Mouse (Mus musculus) hindbrain, embryonic 14.5 days (tissue): Measurements from ENCODE around the gene Dock1. TPM values are rescaled to one million over a fixed set of nuclear protein-coding genes. Genes with fewer than 3 reads are reported as not detected.

Experiments
- ATAC-seq: fragments of 200-750 bp; cut with Nextera tagmentation; 2 replicates; pipeline ENCODE4 v1.8.0; 2017; ENCODE audit warnings: moderate number of reproducible peaks, mild to moderate bottlenecking, moderate TSS enrichment, moderate library complexity; ENCODE audit not compliant: low FRiP score
- DNase-seq: peaks from one replicate; pipeline ENCODE4 v3.0.0-alpha.2; 2015; ENCODE audit warnings: low spot score
- H3K27ac ChIP-seq: fragments of 300-500 bp; sonication (generic); 2 replicates; pipeline ENCODE4 v1.5.1; 2014; ENCODE audit warnings: mild to moderate bottlenecking, moderate library complexity
- H3K27me3 ChIP-seq: fragments of 300-500 bp; sonication (generic); 2 replicates; pipeline ENCODE4 v1.6.1; 2014; ENCODE audit warnings: mild to moderate bottlenecking, low read length, mixed read lengths; ENCODE audit not compliant: control insufficient read depth, insufficient read depth
- H3K36me3 ChIP-seq: fragments of 300-500 bp; sonication (generic); replicated peaks from 2 replicates; pipeline ENCODE4 v1.6.1; 2014; ENCODE audit not compliant: control insufficient read depth, insufficient read depth
- H3K4me1 ChIP-seq: fragments of 300-500 bp; sonication (generic); replicated peaks from 2 replicates; pipeline ENCODE4 v1.6.1; 2014; ENCODE audit warnings: antibody characterized with exemption, low read length, mixed read lengths; ENCODE audit not compliant: control insufficient read depth, insufficient read depth
- H3K4me2 ChIP-seq: fragments of 300-500 bp; sonication (generic); replicated peaks from 2 replicates; pipeline ENCODE4 v1.6.1; 2014; ENCODE audit warnings: mild to moderate bottlenecking, moderate library complexity
- H3K4me3 ChIP-seq: fragments of 300-500 bp; sonication (generic); replicated peaks from 2 replicates; pipeline ENCODE4 v1.5.1; 2014; ENCODE audit warnings: mild to moderate bottlenecking, low read length
- H3K9ac ChIP-seq: fragments of 300-500 bp; sonication (generic); 2 replicates; pipeline ENCODE4 v1.6.1; 2014
- H3K9me3 ChIP-seq: fragments of 300-500 bp; sonication (generic); 2 replicates; pipeline ENCODE4 v1.6.1; 2016; ENCODE audit warnings: low read length; ENCODE audit not compliant: control insufficient read depth
- WGBS: fragments of 180-500 bp; shearing (Covaris S2); extraction: QIAGEN DNeasy Blood & Tissue Kit; methylation state at CpG from one replicate; pipeline ENCODE4 v1.1.7; 2014; 5-methylcytosine and 5-hydroxymethylcytosine counted together
- polyA plus RNA-seq: library from polyadenylated mRNA; unstranded; fragments of >200 nt; fragmentation: Nextera tagmentation; extraction: Ambion mirVana; gene quantifications from 2 replicates; pipeline ENCODE4 v1.2.1, GENCODE M21; 2014

Dock1 gene
- polyA plus RNA-seq, 1 experiment from 2014 or later, result 9.9 TPM

GRCm38 (mm10) chr7:135029136-135029535 lies 358.7 kb downstream of the Dock1 start:
- 82% methylated on average over 3 of the region's 3 CpGs for WGBS
- H3K36me3 ChIP-seq, result no peaks in the 10 kb centered on the region
- H3K27ac ChIP-seq, result no peak overlapping the region
- no peak overlapping the region for H3K9ac ChIP-seq
- H3K27me3 ChIP-seq, result no peaks in the 10 kb centered on the region
- no peaks in the 10 kb centered on the region for H3K9me3 ChIP-seq
- H3K4me2 ChIP-seq, result no peak overlapping the region
- no peak for DNase-seq
- H3K4me3 ChIP-seq, result no peak overlapping the region
- no peak for ATAC-seq
- 0 out of 2 replicates have a peak, but pooled peaks cover 5% of the 10 kb centered on the region for H3K4me1 ChIP-seq

GRCm38 (mm10) chr7:135031466-135031865 lies 361.0 kb downstream of the Dock1 start:
- 0 out of 2 replicates have a peak, but pooled peaks cover 5% of the 10 kb centered on the region for H3K4me1 ChIP-seq
- no peaks in the 10 kb centered on the region for H3K9me3 ChIP-seq
- no peaks in the 10 kb centered on the region for H3K27me3 ChIP-seq
- DNase-seq (no peak), ATAC-seq (no peak)
- H3K4me2 ChIP-seq, result no peak overlapping the region
- WGBS, result 70% methylated on average over 3 of the region's 3 CpGs
- no peak overlapping the region for H3K4me3 ChIP-seq
- H3K27ac ChIP-seq, result no peak overlapping the region
- no peak overlapping the region for H3K9ac ChIP-seq
- H3K36me3 ChIP-seq, result no peaks in the 10 kb centered on the region

- DNase-seq (no peak), ATAC-seq (no peak)
- 60% methylated on average over 5 of the region's 5 CpGs for WGBS
- Histone ChIP-seq H3K27ac (no peak overlapping the region), H3K27me3 (no peaks in the 10 kb centered on the region), H3K36me3 (no peaks in the 10 kb centered on the region), H3K4me2 (no peak overlapping the region), H3K4me1 (0 out of 2 replicates have a peak, but pooled peaks cover 5% of the 10 kb centered on the region), H3K9me3 (no peaks in the 10 kb centered on the region), H3K9ac (no peak overlapping the region), H3K4me3 (no peak overlapping the region)
Measured at GRCm38 (mm10) chr7:135034811-135035210, 364.4 kb downstream of the Dock1 start.

- Histone ChIP-seq H3K4me2 (no peak overlapping the region), H3K9ac (no peak overlapping the region), H3K4me1 (0 out of 2 replicates have a peak, but pooled peaks cover 5% of the 10 kb centered on the region), H3K9me3 (no peaks in the 10 kb centered on the region), H3K36me3 (no peaks in the 10 kb centered on the region), H3K27me3 (no peaks in the 10 kb centered on the region), H3K4me3 (no peak overlapping the region), H3K27ac (no peak overlapping the region)
- WGBS, result 83% methylated on average over 2 of the region's 2 CpGs
- DNase-seq (no peak), ATAC-seq (no peak)
Measured at GRCm38 (mm10) chr7:135035651-135036050, 365.2 kb downstream of the Dock1 start.

- Histone ChIP-seq H3K4me3 (no peak overlapping the region), H3K4me1 (0 out of 2 replicates have a peak, but pooled peaks cover 4% of the 10 kb centered on the region), H3K27me3 (no peaks in the 10 kb centered on the region), H3K27ac (no peak overlapping the region), H3K36me3 (no peaks in the 10 kb centered on the region), H3K4me2 (no peak overlapping the region), H3K9ac (no peak overlapping the region), H3K9me3 (no peaks in the 10 kb centered on the region)
- no peak for DNase-seq
- ATAC-seq, result no peak
- 88% methylated on average over 1 of the region's 1 CpGs for WGBS
Measured at GRCm38 (mm10) chr7:135038930-135039329, 368.5 kb downstream of the Dock1 start.

- Histone ChIP-seq H3K36me3 (no peaks in the 10 kb centered on the region), H3K9me3 (no peaks in the 10 kb centered on the region), H3K4me2 (no peak overlapping the region), H3K9ac (no peak overlapping the region), H3K27me3 (no peaks in the 10 kb centered on the region), H3K4me1 (0 out of 2 replicates have a peak, but pooled peaks cover 5% of the 10 kb centered on the region), H3K27ac (no peak overlapping the region), H3K4me3 (no peak overlapping the region)
- ATAC-seq, result no peak
- 76% methylated on average over 12 of the region's 12 CpGs for WGBS
- DNase-seq, result no peak
Measured at GRCm38 (mm10) chr7:135043931-135044765, 373.7 kb downstream of the Dock1 start.

GRCm38 (mm10) chr7:135049416-135049815 lies 379.0 kb downstream of the Dock1 start:
- no peak for ATAC-seq
- Histone ChIP-seq H3K36me3 (no peaks in the 10 kb centered on the region), H3K4me3 (no peak overlapping the region), H3K4me1 (no peaks in the 10 kb centered on the region), H3K9me3 (no peaks in the 10 kb centered on the region), H3K27me3 (no peaks in the 10 kb centered on the region), H3K27ac (no peak overlapping the region), H3K4me2 (no peak overlapping the region), H3K9ac (no peak overlapping the region)
- no peak for DNase-seq
- WGBS, result 86% methylated on average over 2 of the region's 2 CpGs

- WGBS, result 92% methylated on average over 8 of the region's 8 CpGs
- Histone ChIP-seq H3K27ac (no peak overlapping the region), H3K4me1 (no peaks in the 10 kb centered on the region), H3K9ac (no peak overlapping the region), H3K27me3 (no peaks in the 10 kb centered on the region), H3K4me3 (no peak overlapping the region), H3K4me2 (no peak overlapping the region), H3K36me3 (no peaks in the 10 kb centered on the region), H3K9me3 (no peaks in the 10 kb centered on the region)
- no peak for ATAC-seq
- DNase-seq, result no peak
Measured at GRCm38 (mm10) chr7:135053186-135053715, 382.8 kb downstream of the Dock1 start.

GRCm38 (mm10) chr7:135054664-135055063 lies 384.2 kb downstream of the Dock1 start:
- Histone ChIP-seq H3K4me1 (no peaks in the 10 kb centered on the region), H3K27ac (no peak overlapping the region), H3K4me3 (no peak overlapping the region), H3K9ac (no peak overlapping the region), H3K27me3 (no peaks in the 10 kb centered on the region), H3K9me3 (no peaks in the 10 kb centered on the region), H3K4me2 (no peak overlapping the region), H3K36me3 (no peaks in the 10 kb centered on the region)
- DNase-seq (no peak), ATAC-seq (no peak)
- 87% methylated on average over 7 of the region's 7 CpGs for WGBS
